Mouse (Mus musculus): ENCODE data around the gene Zc3h4.

Zc3h4 gene

GRCm38 (mm10) chr7:16476600-16476989 lies 75.9 kb downstream of the Zc3h4 start:
- peak; percentile 25 for DNase-seq (ENCODE audit: low spot score)

GRCm38 (mm10) chr7:16477628-16478027 lies 76.9 kb downstream of the Zc3h4 start, which contains the start of gene Npas1:
Gene Npas1 (minus strand): TSS chr7:16477728.
- DNase-seq (ENCODE audit: low spot score) = no peak

Measured in yolk sac, embryonic 10.5 days (tissue).